Mouse (Mus musculus) stomach, embryonic 16.5 days (tissue): Measurements from ENCODE around the gene Nostrin. TPM values are rescaled to one million over a fixed set of nuclear protein-coding genes. Genes with fewer than 3 reads are reported as not detected.
A peak's percentile ranks its signal among the peaks of the same experiment; 100 is the strongest.

Experiments used
- ATAC-seq: fragments of 200-750 bp; cut with Nextera tagmentation; 2 replicates; pipeline ENCODE4 v1.8.0; 2017; ENCODE audit warnings: moderate number of reproducible peaks, moderate TSS enrichment; ENCODE audit not compliant: insufficient read depth, low FRiP score
- H3K27ac ChIP-seq: fragments of 300-500 bp; sonication (generic); 2 replicates; pipeline ENCODE4 v1.5.1; 2014; ENCODE audit warnings: low read length
- H3K27me3 ChIP-seq: fragments of 300-500 bp; sonication (generic); 2 replicates; pipeline ENCODE4 v1.6.1; 2014; ENCODE audit warnings: low read length, control low read depth, mixed read lengths; ENCODE audit not compliant: control insufficient read depth, insufficient read depth
- H3K36me3 ChIP-seq: fragments of 300-500 bp; sonication (generic); 2 replicates; pipeline ENCODE4 v1.6.1; 2014; ENCODE audit warnings: low read length; ENCODE audit not compliant: control insufficient read depth, insufficient read depth
- H3K4me1 ChIP-seq: fragments of 300-500 bp; sonication (generic); 2 replicates; pipeline ENCODE4 v1.6.1; 2014; ENCODE audit warnings: low read length, control low read depth, mixed read lengths; ENCODE audit not compliant: control insufficient read depth, insufficient read depth
- H3K4me2 ChIP-seq: fragments of 300-500 bp; sonication (generic); 2 replicates; pipeline ENCODE4 v1.6.1; 2014; ENCODE audit warnings: low read depth, low read length, mixed read lengths
- H3K4me3 ChIP-seq: fragments of 300-500 bp; sonication (generic); replicated peaks from 2 replicates; pipeline ENCODE4 v1.5.1; 2014; ENCODE audit warnings: mild to moderate bottlenecking, low read length
- H3K9ac ChIP-seq: fragments of 300-500 bp; sonication (generic); 2 replicates; pipeline ENCODE4 v1.6.1; 2014; ENCODE audit warnings: low read length
- H3K9me3 ChIP-seq: fragments of 300-500 bp; sonication (generic); replicated peaks from 2 replicates; pipeline ENCODE4 v1.6.1; 2016; ENCODE audit warnings: low read length, control low read depth; ENCODE audit not compliant: control insufficient read depth
- WGBS: fragments of 180-500 bp; shearing (Covaris S2); extraction: QIAGEN DNeasy Blood & Tissue Kit; methylation state at CpG from one replicate; pipeline ENCODE4 v1.1.7; 2014; 5-methylcytosine and 5-hydroxymethylcytosine counted together
- polyA plus RNA-seq: library from polyadenylated mRNA; unstranded; fragments of >200 nt; fragmentation: Nextera tagmentation; extraction: Ambion mirVana; gene quantifications from 2 replicates; pipeline ENCODE4 v1.2.1, GENCODE M21; 2015

The Nostrin gene
- 12.3 and 12.8 TPM in 2 replicates for polyA plus RNA-seq

DNA sequence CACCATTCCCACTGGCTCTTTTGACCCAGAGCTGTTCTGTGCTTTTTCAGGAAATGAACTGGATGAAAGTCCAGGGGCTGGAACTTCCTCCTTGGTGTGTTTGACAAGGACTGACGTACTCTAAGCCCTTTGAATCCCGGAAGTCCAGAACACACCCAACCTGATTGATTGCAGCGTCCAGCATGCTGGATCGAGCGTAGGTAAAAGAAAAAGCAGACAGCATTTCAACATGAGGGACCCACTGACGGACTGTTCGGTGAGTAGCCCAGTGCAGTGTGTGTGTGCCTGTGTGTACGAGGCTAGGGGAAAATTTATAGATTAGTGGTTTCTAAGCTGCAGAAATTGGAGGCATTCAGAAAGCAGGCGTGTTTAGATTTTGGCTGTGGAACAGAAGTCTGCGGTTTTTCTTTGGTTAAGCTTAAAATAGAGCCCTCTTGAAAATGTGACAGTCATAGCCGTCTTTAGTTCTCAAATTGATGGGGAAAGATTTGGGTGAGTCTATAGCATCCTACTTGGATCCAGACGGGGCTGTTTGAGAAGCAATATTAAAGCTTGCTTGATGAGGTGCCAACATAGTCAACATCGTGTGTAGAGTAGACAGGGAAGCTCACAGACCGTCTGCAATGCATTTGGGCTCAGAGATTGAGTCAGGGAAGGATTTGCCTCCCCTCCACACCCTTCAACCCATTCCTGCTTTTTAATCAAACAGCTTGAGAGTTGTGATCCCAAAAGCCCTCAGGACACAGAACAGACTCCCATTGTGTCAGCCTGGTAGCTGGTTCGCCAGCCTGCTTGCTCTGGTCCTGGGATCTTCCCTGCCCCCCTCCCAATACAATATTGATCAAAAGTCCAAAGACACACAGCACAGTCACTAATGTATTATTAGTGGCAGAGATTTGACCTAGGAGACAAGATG, at the start of gene Nostrin:
Nostrin (plus strand) TSS at position 140 of the 916 bp plus-strand sequence.
- WGBS = 22% methylated on average over 15 of the region's 15 CpGs

DNA sequence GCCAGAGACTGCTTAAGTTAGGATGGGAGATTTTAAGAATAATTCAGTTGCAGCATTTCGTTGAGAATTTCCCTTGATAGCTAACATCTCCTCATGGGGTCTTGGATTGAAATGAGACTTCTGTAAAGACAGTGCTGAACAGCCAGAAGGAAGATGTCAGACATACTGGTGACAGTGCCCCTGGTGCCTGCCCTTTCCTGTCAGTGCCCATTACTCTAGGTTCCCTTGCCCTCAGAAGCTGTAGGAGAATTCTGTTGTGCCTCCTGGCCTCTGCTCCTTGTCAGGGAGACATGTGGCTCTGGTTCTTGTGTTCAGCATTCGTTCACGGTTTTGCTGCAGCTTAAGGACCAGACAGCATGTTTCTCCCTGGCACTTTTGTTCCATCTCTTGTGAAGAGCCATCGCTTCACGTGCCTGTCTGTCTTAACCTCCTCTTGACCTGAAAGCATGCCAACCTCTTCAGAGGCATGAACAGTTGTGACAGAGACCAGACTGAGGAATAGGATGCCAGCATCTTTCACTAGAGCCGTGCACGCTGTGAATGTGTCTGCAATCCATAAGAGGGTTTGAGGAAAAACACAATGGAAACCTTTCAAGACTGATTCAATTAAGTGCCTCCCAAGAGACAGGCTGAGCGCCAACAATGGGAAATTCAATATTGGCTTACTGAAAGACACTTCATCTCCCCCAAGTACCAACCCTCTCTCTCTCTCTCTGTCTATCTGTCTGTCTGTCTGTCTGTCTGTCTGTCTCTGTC, 48.9 kb upstream of the Nostrin start:
- 68% methylated on average over 8 of the region's 8 CpGs for WGBS
- H3K9ac ChIP-seq = no peak overlapping the region
- 0 out of 2 replicates have a peak, but pooled peaks have one; percentile 33 for ATAC-seq
- no peak overlapping the region for H3K4me2 ChIP-seq
- no peaks in the 10 kb centered on the region for H3K4me1 ChIP-seq
- H3K9me3 ChIP-seq = no peaks in the 10 kb centered on the region
- no peak overlapping the region for H3K4me3 ChIP-seq
- no peaks in the 10 kb centered on the region for H3K36me3 ChIP-seq
- H3K27me3 ChIP-seq = no peaks in the 10 kb centered on the region
- H3K27ac ChIP-seq = no peak overlapping the region

More for the DNA sequence above, at the start of gene Nostrin:
- Histone ChIP-seq H3K9me3 (no peaks in the 10 kb centered on the region), H3K27ac (peak within 1 kb of the TSS; percentile 77), H3K36me3 (no peaks in the 10 kb centered on the region), H3K4me3 (peak within 1 kb of the TSS; percentile 40), H3K9ac (peak within 1 kb of the TSS; percentile 53), H3K27me3 (no peaks in the 10 kb centered on the region), H3K4me1 (peaks cover 15% of the 10 kb centered on the region), H3K4me2 (peak within 1 kb of the TSS; percentile 53)
- peak; percentile 88 for ATAC-seq

DNA sequence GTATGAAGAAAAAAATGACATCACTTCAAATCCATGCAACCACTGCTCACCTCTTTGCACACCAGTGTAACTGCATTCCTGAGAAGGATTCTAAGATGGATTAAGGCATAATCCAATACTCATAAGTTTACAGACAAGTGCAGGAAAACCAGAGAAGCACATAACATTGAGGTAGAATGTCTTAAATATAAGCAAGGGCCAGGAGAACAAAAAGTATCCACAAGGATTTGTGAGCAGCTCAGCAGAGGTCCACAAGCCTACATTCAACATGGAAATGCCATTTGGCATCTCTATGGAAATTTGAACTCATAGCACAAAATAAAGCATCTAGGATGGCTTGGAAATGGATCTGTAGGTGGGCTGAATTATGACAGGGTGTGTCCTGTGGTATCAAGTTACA, 39.8 kb upstream of the Nostrin start:
- H3K27ac ChIP-seq = no peak overlapping the region
- no peak overlapping the region for H3K9ac ChIP-seq
- no peaks in the 10 kb centered on the region for H3K36me3 ChIP-seq
- no peaks in the 10 kb centered on the region for H3K9me3 ChIP-seq
- H3K4me3 ChIP-seq = no peak overlapping the region
- ATAC-seq = no peak
- no peak overlapping the region for H3K4me2 ChIP-seq
- no peaks in the 10 kb centered on the region for H3K27me3 ChIP-seq
- H3K4me1 ChIP-seq = no peaks in the 10 kb centered on the region

DNA sequence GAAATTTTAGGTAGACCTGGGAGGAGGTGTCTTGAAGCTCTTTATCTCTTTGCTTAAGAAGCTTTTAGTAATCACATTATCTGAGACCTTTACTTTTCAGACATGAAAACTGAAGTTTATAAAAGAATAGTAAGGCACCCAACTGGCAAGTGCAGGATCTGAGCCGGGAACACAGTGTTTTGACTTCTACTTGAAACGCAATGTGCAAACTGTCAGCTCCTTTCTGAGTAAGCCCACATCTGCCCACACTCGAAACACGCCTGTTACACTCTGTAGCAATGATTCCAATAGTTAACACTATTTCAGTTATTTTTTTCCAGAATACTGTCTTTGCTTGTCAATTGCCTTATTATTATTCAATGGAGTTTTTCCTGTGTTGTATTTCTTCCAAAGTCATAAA, 38.8 kb upstream of the Nostrin start:
- Histone ChIP-seq H3K27me3 (no peaks in the 10 kb centered on the region), H3K4me2 (no peak overlapping the region), H3K27ac (no peak overlapping the region), H3K36me3 (no peaks in the 10 kb centered on the region), H3K4me1 (no peaks in the 10 kb centered on the region), H3K9ac (no peak overlapping the region), H3K9me3 (no peaks in the 10 kb centered on the region), H3K4me3 (no peak overlapping the region)
- no peak for ATAC-seq
- WGBS = 82% methylated on average over 4 of the region's 4 CpGs

DNA sequence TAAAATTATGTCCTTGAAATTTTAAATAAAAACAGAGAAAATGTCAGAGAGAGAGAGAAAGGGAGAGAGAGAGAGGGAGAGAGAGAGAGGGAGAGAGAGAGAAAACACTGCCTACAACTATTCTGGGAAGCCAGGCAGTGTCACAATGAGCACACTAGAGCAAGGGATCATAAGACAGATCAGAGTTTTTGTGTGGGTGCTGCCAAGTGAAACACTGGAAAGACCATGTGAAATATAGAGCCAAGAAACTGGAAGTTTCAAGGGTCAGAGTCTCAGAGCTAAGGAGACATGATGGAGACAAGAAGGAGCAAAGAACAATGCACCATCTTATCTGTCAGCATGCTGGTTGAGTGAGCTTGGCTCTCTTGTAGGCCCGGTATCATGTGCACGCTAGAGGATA, 38.1 kb upstream of the Nostrin start:
- Histone ChIP-seq H3K4me2 (no peak overlapping the region), H3K9me3 (no peaks in the 10 kb centered on the region), H3K27ac (no peak overlapping the region), H3K4me3 (no peak overlapping the region), H3K27me3 (no peaks in the 10 kb centered on the region), H3K36me3 (no peaks in the 10 kb centered on the region), H3K4me1 (no peaks in the 10 kb centered on the region), H3K9ac (no peak overlapping the region)
- 94% methylated on average over 2 of the region's 2 CpGs for WGBS
- no peak for ATAC-seq

DNA sequence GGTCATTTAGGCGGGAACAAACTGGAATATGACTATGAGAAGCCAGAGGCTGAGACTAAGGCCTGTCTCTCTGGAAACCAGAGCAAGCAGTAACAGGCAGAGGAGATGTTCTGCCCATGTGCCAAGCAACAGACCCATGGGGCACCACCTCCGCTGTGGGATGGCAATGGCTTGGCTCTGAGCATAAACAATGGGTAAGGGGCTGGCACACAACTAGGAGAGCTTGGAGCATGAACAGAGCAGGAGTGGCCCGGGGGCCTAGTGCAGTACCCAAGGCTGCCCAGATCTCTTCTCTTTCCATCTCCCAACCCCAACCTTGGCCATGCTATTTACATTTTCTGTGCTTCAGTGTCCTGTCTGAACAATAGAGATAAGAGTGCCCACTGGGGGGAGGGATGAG, 36.9 kb upstream of the Nostrin start:
- 80% methylated on average over 3 of the region's 3 CpGs for WGBS
- H3K4me3 ChIP-seq = no peak overlapping the region
- H3K4me1 ChIP-seq = no peaks in the 10 kb centered on the region
- H3K36me3 ChIP-seq = no peaks in the 10 kb centered on the region
- no peaks in the 10 kb centered on the region for H3K9me3 ChIP-seq
- no peak overlapping the region for H3K9ac ChIP-seq
- H3K27ac ChIP-seq = no peak overlapping the region
- no peaks in the 10 kb centered on the region for H3K27me3 ChIP-seq
- no peak overlapping the region for H3K4me2 ChIP-seq
- no peak for ATAC-seq

DNA sequence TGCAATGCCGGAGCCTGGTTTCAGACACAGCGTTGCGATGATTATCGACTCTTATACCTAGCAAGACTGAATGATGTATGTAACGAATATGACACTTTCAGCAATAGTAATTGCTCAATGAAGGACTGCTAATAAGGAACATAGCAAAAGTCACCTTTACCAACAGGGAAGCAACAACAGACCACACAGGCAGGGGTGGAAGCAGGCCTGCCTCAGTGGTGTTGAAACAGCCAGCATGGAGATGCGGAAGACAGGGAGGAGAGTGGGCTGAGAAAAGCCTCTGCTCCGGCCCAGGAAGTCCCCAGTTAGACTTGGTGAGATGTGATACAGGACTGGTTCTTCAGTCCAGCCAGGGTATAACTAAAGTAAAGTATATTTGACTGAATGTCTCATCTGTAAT, 36.5 kb upstream of the Nostrin start:
- no peak overlapping the region for H3K27ac ChIP-seq
- no peak overlapping the region for H3K4me2 ChIP-seq
- no peak for ATAC-seq
- no peak overlapping the region for H3K9ac ChIP-seq
- no peak overlapping the region for H3K4me3 ChIP-seq
- H3K36me3 ChIP-seq = no peaks in the 10 kb centered on the region
- 95% methylated on average over 7 of the region's 7 CpGs for WGBS
- no peaks in the 10 kb centered on the region for H3K27me3 ChIP-seq
- no peaks in the 10 kb centered on the region for H3K4me1 ChIP-seq
- no peaks in the 10 kb centered on the region for H3K9me3 ChIP-seq

DNA sequence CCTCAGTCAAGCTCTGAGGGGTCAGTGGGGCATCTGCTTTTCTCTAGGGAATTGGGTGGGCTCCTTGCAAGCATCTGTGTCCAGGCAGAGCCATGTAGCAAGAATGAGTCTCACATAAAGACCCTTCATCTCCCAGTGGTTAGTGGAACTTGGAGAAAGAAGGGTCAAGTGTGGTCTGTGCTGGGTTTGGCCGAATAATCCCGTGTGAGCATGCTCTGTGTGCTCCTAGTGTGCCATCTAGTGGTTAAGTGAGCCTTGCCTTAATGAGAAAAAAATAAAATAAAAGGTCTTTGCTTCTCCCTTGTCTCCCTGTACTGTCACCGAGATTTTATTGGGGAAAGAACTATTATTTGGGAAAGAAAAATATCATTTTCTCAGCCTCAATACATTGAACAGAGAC, 34.9 kb upstream of the Nostrin start:
- 21% methylated on average over 3 of the region's 3 CpGs for WGBS
- no peak for ATAC-seq

DNA sequence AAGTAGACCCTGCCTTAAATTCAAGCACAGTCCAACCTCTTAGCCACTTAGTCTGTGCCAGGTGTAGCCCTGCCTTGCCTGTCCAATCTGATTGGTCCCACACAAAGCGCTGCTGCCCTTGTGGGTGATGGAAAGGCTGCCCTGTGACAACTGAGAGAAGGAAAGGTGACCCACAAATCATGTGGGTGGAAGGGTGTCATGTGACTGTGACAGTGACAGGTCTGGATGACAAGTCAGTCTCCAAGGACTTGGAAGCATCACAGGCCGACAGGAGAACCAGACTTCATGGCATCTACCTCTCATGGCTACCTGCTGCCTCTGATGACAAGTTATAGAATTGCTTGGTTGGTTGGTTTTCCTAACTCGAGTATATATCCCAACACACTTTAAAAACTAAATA, 32.1 kb upstream of the Nostrin start:
- Histone ChIP-seq H3K9ac (no peak overlapping the region), H3K4me2 (no peak overlapping the region), H3K4me3 (no peak overlapping the region), H3K9me3 (no peaks in the 10 kb centered on the region), H3K4me1 (no peaks in the 10 kb centered on the region), H3K27ac (no peak overlapping the region), H3K27me3 (no peaks in the 10 kb centered on the region), H3K36me3 (no peaks in the 10 kb centered on the region)
- ATAC-seq = no peak
- WGBS = 91% methylated on average over 3 of the region's 3 CpGs

More for the DNA sequence above, 34.9 kb upstream of the Nostrin start:
- Histone ChIP-seq H3K9me3 (no peaks in the 10 kb centered on the region), H3K27me3 (no peaks in the 10 kb centered on the region), H3K9ac (no peak overlapping the region), H3K4me2 (no peak overlapping the region), H3K36me3 (no peaks in the 10 kb centered on the region), H3K4me3 (no peak overlapping the region), H3K27ac (no peak overlapping the region), H3K4me1 (no peaks in the 10 kb centered on the region)
